Mouse (Mus musculus) T-helper 1 cell (primary cell): ENCODE results near the gene Tssc4.

Experiments
- in situ Hi-C: fragments of 300-600 bp; cut with MboI, MseI; formaldehyde crosslinking; loops from one replicate; pipeline ENCODE4 v1.15.1; 2025; ENCODE audit warnings: high pct_unique_total_duplicates

The Tssc4 gene

GRCm38 (mm10) chr7:143108996-143109660 is 40.1 kb downstream of the Tssc4 start:
- in situ Hi-C loops: no loop called here

- in situ Hi-C loops: loop anchor here (10.0 kb wide), 1 partner anchor 1415 kb away; the partner anchor contains the start of gene Muc2
These were observed 40.6 kb downstream of the Tssc4 start for GRCm38 (mm10) chr7:143109696-143110095.

GRCm38 (mm10) chr7:143110803-143111202 is 41.8 kb downstream of the Tssc4 start:
- in situ Hi-C loops: loop anchor here (10.0 kb wide), 1 partner anchor 1416 kb away; the partner anchor contains the start of gene Muc2

GRCm38 (mm10) chr7:143111719-143112118 is 42.7 kb downstream of the Tssc4 start:
- in situ Hi-C loops: loop anchor here (10.0 kb wide), 1 partner anchor 1417 kb away; the partner anchor contains the start of gene Muc2

GRCm38 (mm10) chr7:143112395-143112794 is 43.3 kb downstream of the Tssc4 start:
- in situ Hi-C loops: loop anchor here (10.0 kb wide), 1 partner anchor 1418 kb away; the partner anchor contains the start of gene Muc2

- in situ Hi-C loops: loop anchor here (10.0 kb wide), 1 partner anchor 1420 kb away; the partner anchor contains the start of gene Muc2
These were observed 45.7 kb downstream of the Tssc4 start for GRCm38 (mm10) chr7:143114773-143115172.

- in situ Hi-C loops: loop anchor here (10.0 kb wide), 1 partner anchor 1422 kb away; the partner anchor contains the start of gene Muc2
These were observed 47.5 kb downstream of the Tssc4 start for GRCm38 (mm10) chr7:143116521-143116920.

GRCm38 (mm10) chr7:143119407-143119806 is 50.4 kb downstream of the Tssc4 start:
- in situ Hi-C loops: loop anchor here (10.0 kb wide), 1 partner anchor 1425 kb away; the partner anchor contains the start of gene Muc2

- in situ Hi-C loops: loop anchor here (10.0 kb wide), 1 partner anchor 1425 kb away; the partner anchor contains the start of gene Muc2
These were observed 50.8 kb downstream of the Tssc4 start for GRCm38 (mm10) chr7:143119826-143120225.
